Mouse (Mus musculus) left cerebral cortex, adult 9 months (tissue): ENCODE results near the gene 1700023F06Rik.

Experiments
- DNase-seq, 2 experiments: peaks; one replicate each; pipeline ENCODE4 v3.0.0; 2022; ENCODE audit warnings: low spot score in 2 of 2

1700023F06Rik gene

GRCm38 (mm10) chr11:103208458-103208857, at the start of gene 1700023F06Rik:
1700023F06Rik (minus strand) TSS chr11:103208558.
- DNase-seq = no peak

- no peak for DNase-seq
Observed at GRCm38 (mm10) chr11:103257938-103258481, 49.7 kb upstream of the 1700023F06Rik start.

- no peak for DNase-seq
Observed at GRCm38 (mm10) chr11:103253605-103254004, 45.2 kb upstream of the 1700023F06Rik start.

- DNase-seq = no peak
Observed at GRCm38 (mm10) chr11:103252380-103252779, 44.0 kb upstream of the 1700023F06Rik start.

GRCm38 (mm10) chr11:103250324-103250723, 42.0 kb upstream of the 1700023F06Rik start:
- no peak for DNase-seq

GRCm38 (mm10) chr11:103249509-103249908, 41.2 kb upstream of the 1700023F06Rik start:
- DNase-seq = no peak

GRCm38 (mm10) chr11:103248837-103249236, 40.5 kb upstream of the 1700023F06Rik start:
- DNase-seq = no peak

- peak; percentile 36 to 80 for DNase-seq
Observed at GRCm38 (mm10) chr11:103247504-103248177, 39.3 kb upstream of the 1700023F06Rik start.

- no peak for DNase-seq
Observed at GRCm38 (mm10) chr11:103246731-103247290, 38.5 kb upstream of the 1700023F06Rik start.

- peak in 1 of 2 experiments; percentile 44 for DNase-seq
Observed at GRCm38 (mm10) chr11:103246081-103246730, 37.8 kb upstream of the 1700023F06Rik start.

GRCm38 (mm10) chr11:103244856-103245255, 36.5 kb upstream of the 1700023F06Rik start:
- no peak for DNase-seq

- DNase-seq = no peak
Observed at GRCm38 (mm10) chr11:103240740-103241139, 32.4 kb upstream of the 1700023F06Rik start.

- DNase-seq = no peak
Observed at GRCm38 (mm10) chr11:103237757-103238156, 29.4 kb upstream of the 1700023F06Rik start.

GRCm38 (mm10) chr11:103236903-103237302, 28.5 kb upstream of the 1700023F06Rik start:
- DNase-seq = no peak

- no peak for DNase-seq
Observed at GRCm38 (mm10) chr11:103236431-103236830, 28.1 kb upstream of the 1700023F06Rik start.

GRCm38 (mm10) chr11:103235702-103236101, 27.3 kb upstream of the 1700023F06Rik start:
- DNase-seq = peak in 1 of 2 experiments; percentile 40

- DNase-seq = no peak
Observed at GRCm38 (mm10) chr11:103234447-103234846, 26.1 kb upstream of the 1700023F06Rik start.

- DNase-seq = peak in 1 of 2 experiments; percentile 89
Observed at GRCm38 (mm10) chr11:103232966-103233365, 24.6 kb upstream of the 1700023F06Rik start.

GRCm38 (mm10) chr11:103231367-103231766, 23.0 kb upstream of the 1700023F06Rik start:
- DNase-seq = no peak

GRCm38 (mm10) chr11:103230626-103231025, 22.3 kb upstream of the 1700023F06Rik start:
- DNase-seq = no peak

- DNase-seq = no peak
Observed at GRCm38 (mm10) chr11:103229608-103230007, 21.2 kb upstream of the 1700023F06Rik start.

- no peak for DNase-seq
Observed at GRCm38 (mm10) chr11:103223951-103224456, 15.6 kb upstream of the 1700023F06Rik start.
